Mouse (Mus musculus): ENCODE data around the gene Dhx30. TPM values are rescaled to one million over a fixed set of nuclear protein-coding genes. Genes with fewer than 3 reads are reported as not detected.
"Not testable (repeated sequence)": the region's sequence is repeated elsewhere in the genome, so short reads cannot be mapped to it uniquely, and the experiment has no call there.

The Dhx30 gene
- total RNA-seq, 2 experiments from 2014 or later = 71.1 to 137 TPM

GRCm38 (mm10) chr9:110100627-110101600 is 16.7 kb downstream of the Dhx30 start:
- peak; percentile 98 for ATAC-seq (replicated peaks; ENCODE audit: low FRiP score, low TSS enrichment, poor library complexity, severe bottlenecking)

- ATAC-seq (replicated peaks; ENCODE audit: low FRiP score, low TSS enrichment, poor library complexity, severe bottlenecking) = no peak
These were observed 19.8 kb downstream of the Dhx30 start for GRCm38 (mm10) chr9:110097791-110098190.

- no peak for ATAC-seq (replicated peaks; ENCODE audit: low FRiP score, low TSS enrichment, poor library complexity, severe bottlenecking)
These were observed 22.9 kb downstream of the Dhx30 start for GRCm38 (mm10) chr9:110094761-110095160.

GRCm38 (mm10) chr9:110093303-110093702 is 24.3 kb downstream of the Dhx30 start:
- no peak for ATAC-seq (replicated peaks; ENCODE audit: low FRiP score, low TSS enrichment, poor library complexity, severe bottlenecking)

- ATAC-seq (replicated peaks; ENCODE audit: low FRiP score, low TSS enrichment, poor library complexity, severe bottlenecking) = no peak
These were observed 31.9 kb downstream of the Dhx30 start for GRCm38 (mm10) chr9:110085693-110086092.

GRCm38 (mm10) chr9:110084201-110084964 is 33.2 kb downstream of the Dhx30 start:
- no peak for ATAC-seq (replicated peaks; ENCODE audit: low FRiP score, low TSS enrichment, poor library complexity, severe bottlenecking)

- ATAC-seq (replicated peaks; ENCODE audit: low FRiP score, low TSS enrichment, poor library complexity, severe bottlenecking) = no peak
These were observed 36.6 kb downstream of the Dhx30 start for GRCm38 (mm10) chr9:110081066-110081465.

GRCm38 (mm10) chr9:110076468-110076867 is 41.2 kb downstream of the Dhx30 start:
- ATAC-seq (replicated peaks; ENCODE audit: low FRiP score, low TSS enrichment, poor library complexity, severe bottlenecking) = not testable (repeated sequence)

- peak; percentile 86 for ATAC-seq (replicated peaks; ENCODE audit: low FRiP score, low TSS enrichment, poor library complexity, severe bottlenecking)
These were observed 45.8 kb downstream of the Dhx30 start for GRCm38 (mm10) chr9:110071843-110072242.

- ATAC-seq (replicated peaks; ENCODE audit: low FRiP score, low TSS enrichment, poor library complexity, severe bottlenecking) = no peak
These were observed 46.6 kb downstream of the Dhx30 start for GRCm38 (mm10) chr9:110071011-110071410.

GRCm38 (mm10) chr9:110070358-110070757 is 47.3 kb downstream of the Dhx30 start:
- ATAC-seq (replicated peaks; ENCODE audit: low FRiP score, low TSS enrichment, poor library complexity, severe bottlenecking) = no peak

GRCm38 (mm10) chr9:110068745-110069144 is 48.9 kb downstream of the Dhx30 start:
- ATAC-seq (replicated peaks; ENCODE audit: low FRiP score, low TSS enrichment, poor library complexity, severe bottlenecking) = no peak

- no peak for ATAC-seq (replicated peaks; ENCODE audit: low FRiP score, low TSS enrichment, poor library complexity, severe bottlenecking)
These were observed 53.0 kb downstream of the Dhx30 start for GRCm38 (mm10) chr9:110064641-110065040.

- no peak for ATAC-seq (replicated peaks; ENCODE audit: low FRiP score, low TSS enrichment, poor library complexity, severe bottlenecking)
These were observed 54.8 kb downstream of the Dhx30 start for GRCm38 (mm10) chr9:110062861-110063260.

- ATAC-seq (replicated peaks; ENCODE audit: low FRiP score, low TSS enrichment, poor library complexity, severe bottlenecking) = no peak
These were observed 55.2 kb downstream of the Dhx30 start for GRCm38 (mm10) chr9:110062405-110062804.

- ATAC-seq (replicated peaks; ENCODE audit: low FRiP score, low TSS enrichment, poor library complexity, severe bottlenecking) = no peak
These were observed 56.9 kb downstream of the Dhx30 start for GRCm38 (mm10) chr9:110060761-110061160.

GRCm38 (mm10) chr9:110057200-110057599 is 60.4 kb downstream of the Dhx30 start:
- ATAC-seq (replicated peaks; ENCODE audit: low FRiP score, low TSS enrichment, poor library complexity, severe bottlenecking) = no peak

GRCm38 (mm10) chr9:110054781-110055180 is 62.8 kb downstream of the Dhx30 start:
- no peak for ATAC-seq (replicated peaks; ENCODE audit: low FRiP score, low TSS enrichment, poor library complexity, severe bottlenecking)

GRCm38 (mm10) chr9:110054080-110054421 is 63.6 kb downstream of the Dhx30 start:
- no peak for ATAC-seq (replicated peaks; ENCODE audit: low FRiP score, low TSS enrichment, poor library complexity, severe bottlenecking)

GRCm38 (mm10) chr9:110053305-110054079 is 64.1 kb downstream of the Dhx30 start:
- no peak for ATAC-seq (replicated peaks; ENCODE audit: low FRiP score, low TSS enrichment, poor library complexity, severe bottlenecking)
